Mouse (Mus musculus): ENCODE data around the gene Itpkb.

DNA sequence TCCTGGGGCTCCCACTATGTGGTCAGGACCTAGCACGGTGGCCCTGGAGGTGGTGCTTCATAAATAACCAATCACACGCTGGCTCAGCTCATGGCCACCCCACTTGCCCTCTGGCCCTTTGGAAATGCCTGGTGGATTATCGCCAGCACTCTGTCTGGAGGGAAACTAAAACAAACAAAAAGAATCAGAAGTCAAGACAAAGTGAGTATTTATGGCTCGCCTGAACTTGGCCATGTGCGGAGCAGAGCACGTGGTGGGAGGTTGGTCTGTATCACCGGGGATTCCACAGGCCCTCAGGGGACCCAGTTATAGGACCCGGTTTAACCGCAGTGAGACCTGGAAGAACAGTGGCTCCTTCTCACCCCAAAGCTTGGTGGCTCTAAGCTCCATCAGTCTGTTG, 78.5 kb downstream of the Itpkb start:
- no peak for TF ChIP-seq CTCF (IDR thresholded peaks at IDR 0.05; ENCODE audit: borderline replicate concordance, extremely low read depth, insufficient read depth, insufficient read length)
- TF ChIP-seq POLR2A (IDR thresholded peaks at IDR 0.05; ENCODE audit: borderline replicate concordance, extremely low read depth, insufficient read depth, insufficient read length, poor library complexity, severe bottlenecking): no peak
